Mouse (Mus musculus) retina, adult 2 months (tissue): ENCODE data around the gene Fyb.

Source experiments
- DNase-seq: peaks from one replicate; pipeline ENCODE4 v3.0.0-alpha.2; 2012; ENCODE audit warnings: low read depth, low spot score

The Fyb gene

GRCm38 (mm10) chr15:6593254-6593623 is 70.6 kb downstream of the Fyb start:
- DNase-seq, result no peak

GRCm38 (mm10) chr15:6598626-6599025 is 76.0 kb downstream of the Fyb start:
- no peak for DNase-seq

GRCm38 (mm10) chr15:6600314-6600713 is 77.7 kb downstream of the Fyb start:
- no peak for DNase-seq

- no peak for DNase-seq
These were observed 78.7 kb downstream of the Fyb start for GRCm38 (mm10) chr15:6601330-6601729.

GRCm38 (mm10) chr15:6602003-6602402 is 79.3 kb downstream of the Fyb start:
- DNase-seq, result no peak

- DNase-seq, result no peak
These were observed 88.0 kb downstream of the Fyb start for GRCm38 (mm10) chr15:6610703-6611102.

- no peak for DNase-seq
These were observed 90.2 kb downstream of the Fyb start for GRCm38 (mm10) chr15:6612835-6613234.

- DNase-seq, result no peak
These were observed 93.9 kb downstream of the Fyb start for GRCm38 (mm10) chr15:6616382-6617149.

GRCm38 (mm10) chr15:6619558-6620316 is 97.1 kb downstream of the Fyb start:
- DNase-seq, result no peak

GRCm38 (mm10) chr15:6622512-6622911 is 99.9 kb downstream of the Fyb start:
- DNase-seq, result peak; percentile 60

GRCm38 (mm10) chr15:6623529-6624228 is 101.0 kb downstream of the Fyb start:
- DNase-seq, result no peak

- DNase-seq, result no peak
These were observed 101.9 kb downstream of the Fyb start for GRCm38 (mm10) chr15:6624365-6625182.

GRCm38 (mm10) chr15:6625607-6626033 is 103.0 kb downstream of the Fyb start:
- peak; percentile 22 for DNase-seq

- DNase-seq, result no peak
These were observed 103.5 kb downstream of the Fyb start for GRCm38 (mm10) chr15:6626123-6626522.

- no peak for DNase-seq
These were observed 105.9 kb downstream of the Fyb start for GRCm38 (mm10) chr15:6628431-6629077.

- DNase-seq, result no peak
These were observed 106.5 kb downstream of the Fyb start for GRCm38 (mm10) chr15:6629174-6629573.

GRCm38 (mm10) chr15:6635405-6635804 is 112.8 kb downstream of the Fyb start:
- no peak for DNase-seq

GRCm38 (mm10) chr15:6642223-6642622 is 119.6 kb downstream of the Fyb start:
- DNase-seq, result no peak

GRCm38 (mm10) chr15:6645498-6645897 is 122.8 kb downstream of the Fyb start:
- DNase-seq, result no peak

- DNase-seq, result no peak
These were observed 124.4 kb downstream of the Fyb start for GRCm38 (mm10) chr15:6647066-6647465.
